Mouse (Mus musculus) c-Kit-negative CD71-positive TER-119-positive erythroid progenitor cells, embryonic 14.5 days (primary cell): ENCODE measurements around the gene Tldc1.

Experiments used
- DNase-seq: peaks from one replicate; pipeline ENCODE4 v3.0.0-alpha.2; 2013; ENCODE audit warnings: low read depth, low spot score

Gene Tldc1

GRCm38 (mm10) chr8:119723676-119724075 is 54.5 kb downstream of the Tldc1 start:
- no peak for DNase-seq

GRCm38 (mm10) chr8:119722348-119722747 is 55.9 kb downstream of the Tldc1 start:
- no peak for DNase-seq

- DNase-seq: no peak
These were observed 59.2 kb downstream of the Tldc1 start for GRCm38 (mm10) chr8:119719011-119719501.

- DNase-seq: peak; percentile 24
These were observed 60.5 kb downstream of the Tldc1 start for GRCm38 (mm10) chr8:119717765-119718164.

- DNase-seq: no peak
These were observed 61.4 kb downstream of the Tldc1 start for GRCm38 (mm10) chr8:119716730-119717299.

GRCm38 (mm10) chr8:119715221-119715620 is 63.0 kb downstream of the Tldc1 start:
- no peak for DNase-seq

- DNase-seq: no peak
These were observed 64.8 kb downstream of the Tldc1 start for GRCm38 (mm10) chr8:119713421-119713820.

GRCm38 (mm10) chr8:119712226-119712625 is 66.0 kb downstream of the Tldc1 start:
- DNase-seq: no peak
